Mouse (Mus musculus): ENCODE measurements around the gene Stac. TPM values are rescaled to one million over a fixed set of nuclear protein-coding genes. Genes with fewer than 3 reads are reported as not detected.

Stac gene
- not detected for polyA plus RNA-seq (2014; fragmentation: Illumina TruSeq; extraction: RNeasy Lipid Tissue Mini Kit (QIAGEN cat#74804); ENCODE audit: low read depth, low replicate concordance)

GRCm38 (mm10) chr9:111689680-111690483, at the start of gene Stac:
TSS of gene Stac (minus strand) at chr9:111690348.

